Mouse (Mus musculus) lung, adult 2 months (tissue): Measurements from ENCODE around the gene Grhpr. TPM values are rescaled to one million over a fixed set of nuclear protein-coding genes. Genes with fewer than 3 reads are reported as not detected.
"Not testable (repeated sequence)": the region's sequence is repeated elsewhere in the genome, so short reads cannot be mapped to it uniquely, and the experiment has no call there.

ENCODE experiments used
- DNase-seq: peaks from one replicate; pipeline ENCODE4 v3.0.0; 2022
- H3K4me1 ChIP-seq: fragments of 200-500 bp; 2 replicates; pipeline ENCODE4 v1.6.1; 2011; ENCODE audit warnings: low read length; ENCODE audit not compliant: control insufficient read depth, insufficient read depth
- H3K4me3 ChIP-seq: fragments of 200-500 bp; replicated peaks from 2 replicates; pipeline ENCODE3; 2011; ENCODE audit warnings: low read depth, mild to moderate bottlenecking, control low read depth, low read length; ENCODE audit errors: extremely low read depth
- CTCF ChIP-seq: fragments of 200-500 bp; IDR thresholded peaks from 2 replicates; pipeline ENCODE4 v1.5.1; 2011; ENCODE audit warnings: mild to moderate bottlenecking, low read length, control low read depth; ENCODE audit not compliant: insufficient read depth
- POLR2A ChIP-seq: fragments of 200-500 bp; IDR thresholded peaks from 2 replicates; pipeline ENCODE4 v1.6.1; 2011; ENCODE audit warnings: low read depth, mild to moderate bottlenecking, control low read depth, low read length, borderline replicate concordance; ENCODE audit errors: extremely low read depth
- WGBS: fragments of 180-500 bp; shearing (Covaris S2); methylation state at CpG from one replicate; pipeline ENCODE4 v1.1.7; 2018; 5-methylcytosine and 5-hydroxymethylcytosine counted together
- polyA plus RNA-seq: library from polyadenylated mRNA; depleted of rRNA; stranded (reverse); fragments of >200 nt; gene quantifications from 2 replicates; pipeline ENCODE4 v1.2.3, GENCODE M21; 2012

Gene Grhpr
- polyA plus RNA-seq, 1 experiment: 29.8 TPM

DNA sequence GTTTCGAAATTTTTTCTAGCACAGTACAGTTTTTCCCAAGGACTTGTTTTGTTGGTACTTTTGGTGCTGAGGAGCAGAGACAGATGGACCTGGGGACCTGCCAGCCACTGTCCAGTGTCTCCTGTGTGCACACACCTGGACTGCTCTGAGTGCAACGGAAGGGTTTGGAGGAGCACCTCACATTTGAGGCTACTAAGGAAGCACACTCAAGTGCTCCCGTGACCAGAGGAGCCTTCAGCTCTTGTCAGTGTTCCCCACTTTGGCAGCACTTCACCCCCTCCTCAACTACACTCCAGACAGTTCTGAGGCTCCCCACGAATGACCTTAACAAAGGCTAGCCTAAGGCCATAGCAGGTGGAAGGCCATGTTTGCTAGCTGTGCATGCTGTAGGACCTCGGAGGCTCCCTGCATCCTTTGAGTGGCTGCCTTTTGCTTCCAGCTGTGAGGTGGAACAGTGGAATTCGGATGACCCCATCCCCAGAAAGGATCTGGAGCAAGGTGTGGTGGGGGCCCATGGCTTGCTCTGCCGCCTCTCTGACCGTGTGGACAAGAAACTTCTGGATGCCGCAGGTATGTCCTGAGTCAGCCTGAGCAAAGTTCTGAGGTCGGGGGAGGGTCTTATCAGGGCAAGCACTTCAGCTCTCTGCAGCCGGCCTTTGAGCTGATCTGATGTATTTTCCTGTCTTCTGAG, 1.4 kb downstream of the Grhpr start:
- H3K4me3 ChIP-seq: no peak overlapping the region
- WGBS: 70% methylated on average over 11 of the region's 11 CpGs
- H3K4me1 ChIP-seq: peaks cover 3% of the 10 kb centered on the region
- no peak for TF ChIP-seq CTCF
- TF ChIP-seq POLR2A: no peak
- no peak for DNase-seq

- no peak overlapping the region for H3K4me3 ChIP-seq
- H3K4me1 ChIP-seq: peaks cover 3% of the 10 kb centered on the region
- no peak for DNase-seq
- no peak for TF ChIP-seq POLR2A
- 70% methylated on average over 10 of the region's 10 CpGs for WGBS
Observed at GRCm38 (mm10) chr4:44983131-44983740, 2.0 kb downstream of the Grhpr start.

DNA sequence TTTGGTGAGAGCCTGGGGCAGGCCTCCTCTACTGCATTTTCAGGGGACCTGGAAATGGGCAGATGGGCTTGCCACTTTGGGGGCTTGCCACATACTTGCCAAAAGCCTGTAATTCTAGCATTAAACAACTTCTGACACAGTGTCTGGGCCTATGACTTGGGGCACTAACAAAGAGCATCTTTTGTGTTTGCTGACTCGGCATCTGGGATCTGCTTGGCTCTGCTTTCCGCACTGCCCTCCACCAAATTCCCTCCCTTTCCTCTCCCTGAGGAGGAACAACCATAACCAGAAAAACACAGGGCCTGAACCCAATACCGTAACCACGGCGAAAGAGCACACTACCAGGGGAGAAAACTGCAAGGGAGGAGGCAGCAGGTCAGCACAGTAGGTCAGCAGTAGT, 9.4 kb downstream of the Grhpr start:
- H3K4me1 ChIP-seq: no peaks in the 10 kb centered on the region
- DNase-seq: no peak
- 93% methylated on average over 5 of the region's 5 CpGs for WGBS
- no peak for TF ChIP-seq CTCF
- TF ChIP-seq POLR2A: no peak
- H3K4me3 ChIP-seq: no peak overlapping the region

DNA sequence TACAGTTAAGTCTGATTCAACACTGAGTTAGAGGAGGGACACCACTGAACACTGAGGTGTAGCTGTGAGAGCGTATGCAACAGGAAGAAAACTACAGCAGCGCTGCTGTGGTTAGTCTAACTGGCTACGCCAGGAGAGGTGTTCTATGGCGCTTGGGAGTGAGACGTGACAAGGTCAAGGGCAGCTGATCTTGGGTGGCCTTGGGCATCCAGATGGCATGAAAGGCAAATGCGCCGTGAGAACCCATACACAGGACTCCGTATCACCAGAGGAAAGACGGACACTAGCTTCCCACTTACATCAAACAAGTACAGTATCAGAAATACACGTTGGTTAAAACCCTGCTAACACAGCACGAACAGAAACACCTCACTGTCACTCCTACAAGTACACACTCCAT, 11.1 kb downstream of the Grhpr start:
- H3K4me3 ChIP-seq, H3K4me1 ChIP-seq, DNase-seq: not testable (repeated sequence)
- WGBS: 84% methylated on average over 11 of the region's 11 CpGs

DNA sequence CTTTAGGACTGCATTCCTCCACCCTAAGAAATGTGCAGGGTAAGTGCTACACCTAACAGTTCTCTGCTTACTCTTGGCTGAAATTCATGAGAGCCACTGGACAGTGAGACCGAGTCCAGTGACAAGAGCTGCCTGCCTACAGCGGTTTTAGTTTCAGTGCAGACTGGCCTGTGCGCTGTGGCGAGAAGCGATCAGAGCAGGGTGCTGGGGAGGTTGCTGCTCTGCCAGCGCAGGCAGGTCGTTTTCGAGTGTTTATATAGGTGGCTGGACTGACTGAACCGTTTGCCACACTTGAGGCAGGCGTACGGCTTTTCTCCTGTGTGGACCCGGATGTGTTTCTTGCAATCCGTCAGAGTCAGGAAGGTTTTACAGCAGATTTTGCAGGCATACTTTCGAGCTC, 12.0 kb downstream of the Grhpr start:
- not testable (repeated sequence) for H3K4me3 ChIP-seq, H3K4me1 ChIP-seq, DNase-seq
- WGBS: 51% methylated on average over 14 of the region's 14 CpGs

- no peak for TF ChIP-seq CTCF
- no peak for TF ChIP-seq POLR2A
- Histone ChIP-seq H3K4me1 (peaks cover 3% of the 10 kb centered on the region; the same call in 1 of the 2 replicates), H3K4me3 (no peak overlapping the region)
- WGBS: 88% methylated on average over 9 of the region's 9 CpGs
- DNase-seq: no peak
Observed at GRCm38 (mm10) chr4:44993847-44994246, 12.7 kb downstream of the Grhpr start.

DNA sequence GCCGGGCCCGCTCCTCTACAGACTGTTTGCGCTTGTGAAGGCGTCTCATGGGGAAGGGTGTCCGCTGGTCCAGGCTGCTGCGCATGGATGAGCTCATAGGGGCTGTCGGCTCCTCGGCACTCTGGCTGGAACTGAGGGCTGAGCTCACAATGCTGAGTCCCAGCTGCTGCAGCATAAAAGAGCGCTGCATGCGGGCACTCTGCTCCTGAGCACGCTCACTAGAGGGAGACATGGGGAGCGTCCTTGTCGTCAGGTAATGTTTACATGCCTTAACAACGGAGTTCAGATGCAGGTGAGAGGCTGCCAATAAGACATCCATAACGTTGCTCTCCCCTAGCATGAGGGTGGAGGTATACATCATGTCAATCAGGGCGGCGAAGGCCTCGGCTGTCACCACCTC, 13.6 kb downstream of the Grhpr start:
- TF ChIP-seq CTCF: no peak
- no peak for TF ChIP-seq POLR2A
- no peak overlapping the region for H3K4me3 ChIP-seq
- peaks cover 3% of the 10 kb centered on the region; the same call in 1 of the 2 replicates for H3K4me1 ChIP-seq
- WGBS: 89% methylated on average over 18 of the region's 18 CpGs
- no peak for DNase-seq

DNA sequence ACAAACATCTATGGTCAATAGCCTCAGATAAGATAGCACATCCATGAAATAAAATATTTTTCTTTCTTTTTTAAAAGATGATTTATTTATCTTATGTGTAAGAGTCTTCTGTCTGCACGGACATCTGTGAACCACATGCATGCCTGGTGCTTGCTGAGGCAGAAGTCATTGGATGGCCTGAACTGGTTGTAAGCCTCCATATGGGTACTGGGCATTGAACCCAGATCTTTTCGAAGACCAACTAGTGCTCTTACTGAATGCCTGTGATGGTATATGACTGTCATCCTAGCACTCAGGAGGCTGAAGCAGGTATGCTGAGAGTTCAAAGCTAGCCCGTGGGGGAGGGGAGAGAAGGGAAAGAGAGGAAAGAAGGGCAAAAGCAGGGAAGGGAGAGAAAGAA, 16.9 kb downstream of the Grhpr start:
- TF ChIP-seq POLR2A (no peak), CTCF (no peak)
- Histone ChIP-seq H3K4me3 (no peak overlapping the region), H3K4me1 (peaks cover 3% of the 10 kb centered on the region; the same call in 1 of the 2 replicates)
- WGBS: 68% methylated on average over 3 of the region's 3 CpGs
- DNase-seq: no peak

DNA sequence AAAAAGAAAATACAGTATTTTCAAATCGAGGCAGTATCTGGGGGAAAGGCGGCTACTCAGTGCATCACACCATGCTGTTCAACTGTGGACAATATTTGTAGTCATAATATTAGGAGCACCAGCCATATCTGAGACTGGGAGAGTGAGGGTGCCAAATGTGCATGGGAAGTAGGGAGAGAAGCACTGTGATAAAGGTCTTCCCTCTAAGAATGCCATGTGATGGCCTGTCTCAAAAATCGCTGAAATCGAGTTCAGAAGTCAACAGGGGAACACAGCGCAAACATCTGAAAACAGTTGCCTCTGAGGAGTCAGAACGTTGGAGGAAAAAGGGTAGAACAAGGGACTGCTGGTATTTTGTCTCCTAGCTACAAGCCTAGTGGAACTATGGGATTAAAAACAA, 18.8 kb downstream of the Grhpr start:
- TF ChIP-seq CTCF (no peak), POLR2A (no peak)
- 87% methylated on average over 6 of the region's 6 CpGs for WGBS
- DNase-seq: no peak

DNA sequence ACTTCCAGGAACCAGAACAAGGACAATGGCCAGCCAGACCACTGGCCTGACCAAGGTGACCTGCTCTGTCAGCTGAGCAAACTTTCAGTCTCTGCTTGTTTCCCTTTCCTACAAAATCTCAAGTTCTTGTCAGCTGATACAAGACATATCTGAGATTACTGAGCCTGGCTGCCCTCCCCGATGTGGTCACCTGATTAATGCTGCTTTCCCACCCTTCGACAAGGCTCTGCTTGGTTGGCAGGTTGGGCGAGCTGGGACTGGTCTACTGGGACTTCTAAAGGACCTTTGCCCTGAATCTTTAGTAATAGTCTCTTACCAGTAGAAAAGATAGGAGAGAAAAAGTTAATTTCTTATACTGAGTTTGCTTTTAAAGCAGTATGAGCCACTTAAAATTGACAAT, 24.3 kb downstream of the Grhpr start:
- TF ChIP-seq POLR2A (no peak), CTCF (no peak)
- no peak for DNase-seq
- Histone ChIP-seq H3K4me3 (no peak overlapping the region), H3K4me1 (peaks cover 2% of the 10 kb centered on the region; the same call in 1 of the 2 replicates)
- WGBS: 62% methylated on average over 3 of the region's 3 CpGs

More for the DNA sequence above, 18.8 kb downstream of the Grhpr start:
- Histone ChIP-seq H3K4me1 (peaks cover 3% of the 10 kb centered on the region; the same call in 1 of the 2 replicates), H3K4me3 (no peak overlapping the region)
